Mouse (Mus musculus): ENCODE data around the gene Pten. TPM values are rescaled to one million over a fixed set of nuclear protein-coding genes. Genes with fewer than 3 reads are reported as not detected.

The Pten gene
- polyA plus RNA-seq, 1 experiment from 2014 or later, result 14.1 TPM

- WGBS, result 1% methylated on average over 53 of the region's 53 CpGs
- Histone ChIP-seq H3K36me3 (no peaks in the 10 kb centered on the region), H3K27me3 (peaks cover 6% of the 10 kb centered on the region), H3K9me3 (replicated peaks) (no peaks in the 10 kb centered on the region), H3K4me1 (peaks cover 22% of the 10 kb centered on the region), H3K9ac (peak overlapping the region; percentile 80), H3K4me2 (replicated peaks) (peak overlapping the region; percentile 90), H3K27ac (peak overlapping the region; percentile 99), H3K4me3 (peak overlapping the region; percentile 96)
- ATAC-seq (ENCODE audit: low FRiP score), result peak; percentile 85
Observed at GRCm38 (mm10) chr19:32755792-32756635, 1.3 kb upstream of the Pten start.

- under 1% methylated on average over 14 of the region's 14 CpGs for WGBS
- Histone ChIP-seq H3K36me3 (no peaks in the 10 kb centered on the region), H3K4me1 (peaks cover 25% of the 10 kb centered on the region), H3K27me3 (peaks cover 6% of the 10 kb centered on the region), H3K4me2 (replicated peaks) (peak overlapping the region; percentile 90), H3K4me3 (peak overlapping the region; percentile 96), H3K9me3 (replicated peaks) (no peaks in the 10 kb centered on the region), H3K27ac (peak overlapping the region; percentile 99), H3K9ac (peak overlapping the region; percentile 80)
- peak; percentile 74 for ATAC-seq (ENCODE audit: low FRiP score)
Observed at GRCm38 (mm10) chr19:32756636-32756899, 729 bp upstream of the Pten start.

DNA sequence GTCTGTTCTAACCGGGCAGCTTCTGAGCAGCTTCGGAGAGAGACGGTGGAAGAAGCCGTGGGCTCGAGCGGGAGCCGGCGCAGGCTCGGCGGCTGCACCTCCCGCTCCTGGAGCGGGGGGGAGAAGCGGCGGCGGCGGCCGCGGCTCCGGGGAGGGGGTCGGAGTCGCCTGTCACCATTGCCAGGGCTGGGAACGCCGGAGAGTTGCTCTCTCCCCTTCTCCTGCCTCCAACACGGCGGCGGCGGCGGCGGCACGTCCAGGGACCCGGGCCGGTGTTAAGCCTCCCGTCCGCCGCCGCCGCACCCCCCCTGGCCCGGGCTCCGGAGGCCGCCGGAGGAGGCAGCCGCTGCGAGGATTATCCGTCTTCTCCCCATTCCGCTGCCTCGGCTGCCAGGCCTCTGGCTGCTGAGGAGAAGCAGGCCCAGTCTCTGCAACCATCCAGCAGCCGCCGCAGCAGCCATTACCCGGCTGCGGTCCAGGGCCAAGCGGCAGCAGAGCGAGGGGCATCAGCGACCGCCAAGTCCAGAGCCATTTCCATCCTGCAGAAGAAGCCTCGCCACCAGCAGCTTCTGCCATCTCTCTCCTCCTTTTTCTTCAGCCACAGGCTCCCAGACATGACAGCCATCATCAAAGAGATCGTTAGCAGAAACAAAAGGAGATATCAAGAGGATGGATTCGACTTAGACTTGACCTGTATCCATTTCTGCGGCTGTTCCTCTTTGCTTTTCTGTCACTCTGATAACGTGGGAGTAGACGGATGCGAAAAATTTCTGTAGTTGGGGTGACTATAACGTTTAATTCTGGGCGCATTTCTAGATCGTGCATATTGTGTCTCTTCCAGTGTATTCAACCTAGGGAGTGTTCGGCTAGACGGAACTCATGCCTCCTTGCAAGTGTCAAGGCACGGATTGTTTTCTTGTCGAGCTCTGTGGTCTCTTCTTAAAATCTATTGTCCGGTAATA is 815 bp downstream of the Pten start:
- WGBS, result under 1% methylated on average over 39 of the region's 69 CpGs
- peak overlapping the region; percentile 99 for H3K27ac ChIP-seq
- H3K9ac ChIP-seq, result peak overlapping the region; percentile 98
- H3K4me1 ChIP-seq, result peaks cover 25% of the 10 kb centered on the region
- peak; percentile 7 for ATAC-seq (ENCODE audit: low FRiP score)
- H3K9me3 ChIP-seq (replicated peaks), result no peaks in the 10 kb centered on the region
- peak overlapping the region; percentile 90 for H3K4me2 ChIP-seq (replicated peaks)
- H3K27me3 ChIP-seq, result peaks cover 6% of the 10 kb centered on the region
- H3K4me3 ChIP-seq, result peak overlapping the region; percentile 96
- H3K36me3 ChIP-seq, result no peaks in the 10 kb centered on the region

DNA sequence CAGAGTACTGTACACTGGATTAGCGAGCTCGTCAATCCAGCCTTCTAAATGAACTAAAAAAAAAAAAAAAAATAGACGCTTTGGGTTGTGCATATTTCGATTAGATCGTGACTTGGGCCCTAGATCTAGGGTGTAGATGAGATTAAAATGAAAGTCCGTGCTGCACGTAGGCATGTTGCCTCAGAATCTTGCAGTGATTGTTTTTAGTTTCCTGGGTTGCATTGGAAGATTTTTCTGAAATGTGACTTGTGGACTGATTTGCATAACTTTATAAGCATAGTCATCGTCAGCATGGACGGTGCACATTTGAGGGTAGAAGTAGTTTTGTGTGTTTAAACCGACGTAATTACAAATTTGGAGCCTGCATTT is 1.5 kb downstream of the Pten start:
- H3K4me1 ChIP-seq, result peaks cover 25% of the 10 kb centered on the region
- peak overlapping the region; percentile 96 for H3K4me3 ChIP-seq
- ATAC-seq (ENCODE audit: low FRiP score), result no peak
- under 1% methylated on average over 11 of the region's 11 CpGs for WGBS
- no peaks in the 10 kb centered on the region for H3K36me3 ChIP-seq
- peak overlapping the region; percentile 90 for H3K4me2 ChIP-seq (replicated peaks)
- peak overlapping the region; percentile 98 for H3K9ac ChIP-seq
- H3K9me3 ChIP-seq (replicated peaks), result no peaks in the 10 kb centered on the region
- H3K27me3 ChIP-seq, result peaks cover 6% of the 10 kb centered on the region
- H3K27ac ChIP-seq, result peak overlapping the region; percentile 99

- WGBS, result 2% methylated on average over 8 of the region's 8 CpGs
- H3K4me3 ChIP-seq, result peak overlapping the region; percentile 96
- no peaks in the 10 kb centered on the region for H3K9me3 ChIP-seq (replicated peaks)
- H3K36me3 ChIP-seq, result no peaks in the 10 kb centered on the region
- no peak overlapping the region for H3K27ac ChIP-seq
- H3K9ac ChIP-seq, result peak overlapping the region; percentile 98
- H3K4me1 ChIP-seq, result peaks cover 24% of the 10 kb centered on the region
- ATAC-seq (ENCODE audit: low FRiP score), result no peak
- H3K4me2 ChIP-seq (replicated peaks), result peak overlapping the region; percentile 90
- H3K27me3 ChIP-seq, result peaks cover 4% of the 10 kb centered on the region
Observed at GRCm38 (mm10) chr19:32759357-32760024, 2.2 kb downstream of the Pten start.

- ATAC-seq (ENCODE audit: low FRiP score), result no peak
- peak overlapping the region; percentile 90 for H3K4me2 ChIP-seq (replicated peaks)
- no peaks in the 10 kb centered on the region for H3K27me3 ChIP-seq
- H3K9ac ChIP-seq, result peak overlapping the region; percentile 39; the same call in 1 of the 2 replicates
- H3K4me3 ChIP-seq, result peak overlapping the region; percentile 23
- H3K27ac ChIP-seq, result no peak overlapping the region
- H3K9me3 ChIP-seq (replicated peaks), result no peaks in the 10 kb centered on the region
- 35% methylated on average over 6 of the region's 6 CpGs for WGBS
- peaks cover 17% of the 10 kb centered on the region for H3K4me1 ChIP-seq
- no peaks in the 10 kb centered on the region for H3K36me3 ChIP-seq
Observed at GRCm38 (mm10) chr19:32760499-32760898, 3.2 kb downstream of the Pten start.

DNA sequence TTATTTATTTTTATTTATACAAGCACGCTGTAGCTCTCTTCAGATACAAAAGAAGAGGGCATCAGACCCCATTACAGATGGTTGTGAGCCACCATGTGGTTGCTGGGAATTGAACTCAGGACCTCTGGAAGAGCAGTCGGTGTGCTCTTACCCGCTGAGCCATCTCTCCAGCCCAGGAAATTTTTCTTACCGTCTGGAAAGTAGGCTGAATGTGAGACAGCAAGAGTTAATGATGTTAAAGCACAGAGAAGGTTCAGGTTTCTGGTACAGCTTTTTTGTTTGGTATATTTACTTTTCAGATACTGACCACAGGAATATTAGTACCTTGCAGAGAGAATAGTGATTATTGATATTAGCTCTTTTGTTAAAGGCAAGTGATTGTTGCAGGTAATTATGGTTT is 3.9 kb downstream of the Pten start:
- Histone ChIP-seq H3K4me1 (peaks cover 13% of the 10 kb centered on the region), H3K27me3 (no peaks in the 10 kb centered on the region), H3K9ac (no peak overlapping the region), H3K36me3 (no peaks in the 10 kb centered on the region), H3K27ac (no peak overlapping the region), H3K9me3 (replicated peaks) (no peaks in the 10 kb centered on the region), H3K4me3 (no peak overlapping the region), H3K4me2 (replicated peaks) (peak overlapping the region; percentile 90)
- no peak for ATAC-seq (ENCODE audit: low FRiP score)
- WGBS, result 68% methylated on average over 4 of the region's 4 CpGs

GRCm38 (mm10) chr19:32762493-32762892 is 5.2 kb downstream of the Pten start:
- H3K4me1 ChIP-seq, result peaks cover 13% of the 10 kb centered on the region
- no peaks in the 10 kb centered on the region for H3K27me3 ChIP-seq
- H3K36me3 ChIP-seq, result no peaks in the 10 kb centered on the region
- H3K4me2 ChIP-seq (replicated peaks), result no peak overlapping the region
- H3K9ac ChIP-seq, result no peak overlapping the region
- no peak overlapping the region for H3K4me3 ChIP-seq
- no peaks in the 10 kb centered on the region for H3K9me3 ChIP-seq (replicated peaks)
- no peak overlapping the region for H3K27ac ChIP-seq
- 89% methylated on average over 4 of the region's 4 CpGs for WGBS
- no peak for ATAC-seq (ENCODE audit: low FRiP score)

DNA sequence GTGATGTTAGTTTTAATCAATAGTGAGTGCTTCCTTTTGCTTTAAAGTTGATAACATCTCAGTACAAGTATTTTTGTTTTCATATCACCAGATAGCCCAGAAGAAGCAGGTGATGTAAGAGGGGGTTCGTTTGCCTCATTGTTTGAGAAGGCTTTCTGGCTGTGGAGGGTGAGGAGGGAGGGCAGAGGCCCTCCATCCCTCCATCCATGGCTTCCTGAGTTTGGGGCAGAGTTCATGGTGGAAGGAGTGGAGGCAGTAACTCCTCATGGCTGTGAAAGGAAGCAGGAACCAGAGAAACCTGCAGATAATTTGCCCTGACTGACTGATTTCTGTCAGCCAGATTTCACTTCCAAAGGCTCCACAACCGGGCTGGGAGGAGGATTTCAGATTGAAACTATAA is 21.1 kb downstream of the Pten start:
- Histone ChIP-seq H3K27me3 (no peaks in the 10 kb centered on the region), H3K9me3 (replicated peaks) (no peaks in the 10 kb centered on the region), H3K4me3 (no peak overlapping the region), H3K27ac (no peak overlapping the region), H3K4me2 (replicated peaks) (no peak overlapping the region), H3K9ac (no peak overlapping the region), H3K4me1 (no peaks in the 10 kb centered on the region), H3K36me3 (no peaks in the 10 kb centered on the region)
- no peak for ATAC-seq (ENCODE audit: low FRiP score)
- WGBS, result 47% methylated on average over 2 of the region's 2 CpGs

DNA sequence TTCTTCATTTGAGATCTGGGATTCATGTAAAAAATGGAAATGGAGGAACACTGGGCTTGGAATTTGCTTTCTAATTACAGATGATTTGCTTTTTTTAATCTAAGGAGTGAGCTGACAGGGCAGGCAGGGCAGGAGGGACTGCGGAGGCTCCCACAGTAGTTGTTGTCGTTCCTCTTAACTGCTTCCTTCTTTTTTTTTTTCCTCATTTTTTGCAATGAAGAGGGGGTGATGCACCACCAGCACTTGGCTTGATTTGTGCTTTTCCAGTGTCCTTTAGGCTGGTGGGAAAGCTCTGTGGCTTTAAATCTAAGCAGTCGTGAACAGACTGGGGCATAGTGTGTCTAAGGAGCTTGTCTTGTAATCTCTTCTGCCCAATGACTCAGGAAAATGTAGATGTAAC is 21.8 kb downstream of the Pten start:
- Histone ChIP-seq H3K4me2 (replicated peaks) (no peak overlapping the region), H3K27me3 (no peaks in the 10 kb centered on the region), H3K4me1 (no peaks in the 10 kb centered on the region), H3K27ac (no peak overlapping the region), H3K9ac (no peak overlapping the region), H3K9me3 (replicated peaks) (no peaks in the 10 kb centered on the region), H3K36me3 (no peaks in the 10 kb centered on the region), H3K4me3 (no peak overlapping the region)
- 92% methylated on average over 3 of the region's 3 CpGs for WGBS
- no peak for ATAC-seq (ENCODE audit: low FRiP score)

- Histone ChIP-seq H3K27me3 (no peaks in the 10 kb centered on the region), H3K4me1 (no peaks in the 10 kb centered on the region), H3K36me3 (no peaks in the 10 kb centered on the region; the same call in 1 of the 2 replicates), H3K9me3 (replicated peaks) (no peaks in the 10 kb centered on the region), H3K4me3 (no peak overlapping the region), H3K9ac (no peak overlapping the region), H3K27ac (no peak overlapping the region), H3K4me2 (replicated peaks) (no peak overlapping the region)
- no peak for ATAC-seq (ENCODE audit: low FRiP score)
- 91% methylated on average over 5 of the region's 5 CpGs for WGBS
Observed at GRCm38 (mm10) chr19:32781305-32782071, 24.2 kb downstream of the Pten start.
